Mouse (Mus musculus) cerebellum, adult (tissue): ENCODE measurements around the gene Mios.

Experiments
- ATAC-seq: cut with Nextera tagmentation; 2 replicates; pipeline ENCODE4 v1.9.2; 2017; ENCODE audit warnings: mild to moderate bottlenecking, moderate library complexity, mixed read lengths; ENCODE audit not compliant: insufficient number of reproducible peaks, low FRiP score, low TSS enrichment

Gene Mios

GRCm38 (mm10) chr6:8275098-8275497, 66.1 kb downstream of the Mios start:
- ATAC-seq = peak; percentile 87

GRCm38 (mm10) chr6:8276431-8276830, 67.4 kb downstream of the Mios start:
- no peak for ATAC-seq

GRCm38 (mm10) chr6:8278426-8279002, 69.5 kb downstream of the Mios start:
- no peak for ATAC-seq

- ATAC-seq = no peak
Measured at GRCm38 (mm10) chr6:8283255-8283654, 74.2 kb downstream of the Mios start.

- no peak for ATAC-seq
Measured at GRCm38 (mm10) chr6:8285401-8285960, 76.5 kb downstream of the Mios start.
